Mouse (Mus musculus): ENCODE data around the gene Spp1. TPM values are rescaled to one million over a fixed set of nuclear protein-coding genes. Genes with fewer than 3 reads are reported as not detected.
A peak's percentile ranks its signal among the peaks of the same experiment; 100 is the strongest.

Spp1 gene
- total RNA-seq (2021): 343 and 454 TPM in 2 replicates
- long read RNA-seq, transcript Spp1-201 (7 exons, 1,410 nt): major isoform, 95 of 102 reads
- long read RNA-seq, partial matches to known transcripts: 1 of 102 reads
- long read RNA-seq, other reads (novel, unspliced or antisense): 1 of 102 reads

- DNase-seq: no peak
Measured at GRCm38 (mm10) chr5:104434835-104435301, at the start of gene Spp1. TSS of gene Spp1 (plus strand) at chr5:104435118.

DNA sequence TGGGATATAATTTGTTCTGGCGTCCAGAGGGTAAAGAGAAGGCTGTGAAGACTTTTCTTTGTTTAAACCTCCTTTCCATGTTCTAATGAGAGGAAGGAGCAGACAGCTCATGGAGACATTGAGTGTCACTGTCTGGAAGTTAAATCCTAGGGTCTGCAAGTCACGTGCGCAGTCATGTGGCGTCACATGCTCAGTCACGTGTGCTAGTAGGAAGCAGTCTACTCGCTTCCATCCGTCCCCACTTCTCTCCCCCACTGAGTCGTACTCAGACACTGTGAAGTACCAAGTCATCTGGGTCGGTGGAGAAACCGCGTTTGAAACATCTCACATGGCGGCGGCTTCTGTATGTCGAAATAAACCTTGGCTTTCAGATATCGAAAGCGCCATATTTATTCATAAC, 49.4 kb upstream of the Spp1 start:
- DNase-seq: no peak

- no peak for DNase-seq
Measured at GRCm38 (mm10) chr5:104386908-104387307, 48.0 kb upstream of the Spp1 start.

DNA sequence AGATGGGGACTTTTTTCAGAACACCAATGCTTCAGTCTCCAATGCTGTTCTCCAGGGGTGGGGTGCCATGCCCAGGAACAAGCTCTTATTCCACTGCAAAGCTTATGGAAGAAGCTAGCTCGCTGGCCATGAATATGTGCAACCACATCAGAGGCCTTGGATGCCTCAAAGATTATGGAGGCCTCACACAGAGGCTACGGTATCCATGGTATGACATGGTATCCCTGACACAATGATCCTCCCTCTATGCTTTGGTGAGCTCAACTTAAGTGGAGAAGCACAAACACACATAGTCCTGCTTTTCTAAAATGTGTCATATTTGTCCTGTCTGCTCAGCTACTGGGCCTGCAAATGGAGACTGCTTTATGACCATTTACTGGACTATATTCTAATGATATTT, 44.0 kb upstream of the Spp1 start:
- DNase-seq: no peak

- DNase-seq: no peak
Measured at GRCm38 (mm10) chr5:104392784-104393183, 42.1 kb upstream of the Spp1 start.

- no peak for DNase-seq
Measured at GRCm38 (mm10) chr5:104396286-104396685, 38.6 kb upstream of the Spp1 start.

DNA sequence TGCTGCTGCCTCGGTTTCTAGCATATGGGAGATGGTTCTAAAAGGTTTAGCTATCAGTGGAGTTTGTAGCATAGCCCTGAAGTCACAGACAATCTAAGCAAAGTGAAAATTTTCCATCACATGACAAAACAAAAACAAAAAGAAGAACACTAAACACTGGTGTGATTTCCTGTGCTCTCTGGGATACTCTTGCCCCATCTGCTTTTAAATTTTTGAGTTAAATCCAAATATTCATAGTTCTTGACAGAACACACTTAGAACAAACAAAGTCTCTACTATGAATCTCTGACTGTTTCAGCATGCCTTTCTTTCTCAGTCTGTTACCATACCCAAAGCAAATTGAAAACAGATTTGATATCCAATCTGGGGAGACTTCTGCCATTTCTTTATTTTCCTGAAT, 36.9 kb upstream of the Spp1 start:
- no peak for DNase-seq

DNA sequence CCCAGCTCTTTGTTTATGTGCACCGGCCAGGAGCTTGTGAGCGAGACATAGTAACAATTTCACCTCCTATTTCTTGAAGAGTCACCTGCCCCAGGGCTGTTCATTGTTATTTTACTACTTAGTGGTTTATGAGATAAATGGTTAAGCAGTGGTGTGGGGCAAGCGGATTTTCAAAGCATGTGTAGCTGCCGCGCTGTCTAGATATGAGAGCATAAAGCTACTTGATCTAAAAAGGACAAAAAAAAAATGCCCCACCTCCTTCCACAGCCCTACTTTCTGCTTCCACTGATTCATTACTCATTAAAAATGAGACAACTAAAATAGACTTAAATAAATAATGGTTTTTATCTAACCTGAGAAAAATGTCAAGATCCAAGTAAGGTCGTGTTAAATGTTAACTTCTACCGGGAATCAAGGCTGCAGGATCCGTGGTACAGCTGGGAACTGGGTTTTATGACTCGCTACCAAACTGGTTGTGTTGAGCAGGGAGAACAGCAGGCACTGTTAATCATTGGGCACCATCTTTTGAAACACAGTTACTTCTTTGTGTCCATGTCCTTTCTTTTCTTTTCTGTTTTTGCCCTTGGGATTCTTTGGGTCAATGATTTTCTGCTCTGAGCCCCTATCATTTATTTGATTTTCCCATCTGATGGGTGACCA, 35.5 kb upstream of the Spp1 start:
- DNase-seq: no peak

DNA sequence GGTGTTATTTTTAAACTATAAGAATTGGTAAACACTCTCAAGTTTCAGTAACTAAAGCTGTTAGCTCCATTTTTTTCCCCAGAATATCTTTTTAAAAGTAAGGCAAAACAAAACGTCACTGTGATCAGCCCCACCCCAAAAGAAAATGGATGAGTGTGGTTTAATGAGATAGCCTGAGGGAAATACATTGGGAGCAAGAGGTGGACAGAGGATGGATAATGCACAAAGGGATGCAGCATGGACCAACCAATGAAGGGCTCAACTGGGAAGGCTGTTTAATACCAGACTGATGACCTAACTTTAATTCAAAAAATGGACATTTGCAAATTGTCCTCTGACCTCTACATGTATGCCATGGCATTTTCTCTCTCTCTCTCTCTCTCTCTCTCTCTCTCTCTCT, 34.9 kb upstream of the Spp1 start:
- no peak for DNase-seq

DNA sequence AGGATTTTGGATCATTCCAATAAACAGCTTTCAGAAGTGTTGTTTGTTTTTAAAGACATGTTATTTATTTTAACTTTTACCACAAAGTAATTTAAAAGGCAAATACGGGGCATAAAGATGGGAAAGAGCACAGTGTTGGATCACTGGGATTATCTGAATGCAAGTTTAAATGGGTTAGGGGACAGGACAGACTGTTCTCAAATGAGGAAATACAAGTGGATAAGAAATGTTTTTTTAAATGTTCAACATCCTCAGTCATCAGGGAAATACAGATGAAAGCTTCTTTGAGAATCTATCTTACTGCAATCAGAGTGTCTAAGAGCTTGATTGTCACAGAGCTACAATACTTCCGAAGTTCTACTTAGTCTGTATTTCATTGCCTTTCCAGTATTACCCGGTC, 32.3 kb upstream of the Spp1 start:
- DNase-seq: no peak

DNA sequence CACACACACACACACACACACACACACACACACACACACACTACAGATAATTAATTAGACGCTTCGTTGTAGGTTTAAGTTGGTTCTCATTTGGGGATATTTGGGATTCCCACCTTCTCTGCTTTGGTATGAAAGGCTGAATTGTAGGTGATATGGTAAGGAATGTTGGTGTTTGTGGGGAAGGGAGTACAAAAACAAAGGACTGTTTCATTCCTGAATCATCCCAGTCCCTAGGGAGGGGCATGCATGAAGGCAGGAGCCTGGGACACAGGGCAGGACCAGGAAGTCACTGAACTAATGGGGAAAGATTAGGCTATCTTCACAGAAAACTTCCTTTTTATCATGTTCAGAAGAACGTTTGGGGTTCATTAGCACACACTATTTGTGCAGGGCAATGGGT, 31.6 kb upstream of the Spp1 start:
- DNase-seq: no peak

DNA sequence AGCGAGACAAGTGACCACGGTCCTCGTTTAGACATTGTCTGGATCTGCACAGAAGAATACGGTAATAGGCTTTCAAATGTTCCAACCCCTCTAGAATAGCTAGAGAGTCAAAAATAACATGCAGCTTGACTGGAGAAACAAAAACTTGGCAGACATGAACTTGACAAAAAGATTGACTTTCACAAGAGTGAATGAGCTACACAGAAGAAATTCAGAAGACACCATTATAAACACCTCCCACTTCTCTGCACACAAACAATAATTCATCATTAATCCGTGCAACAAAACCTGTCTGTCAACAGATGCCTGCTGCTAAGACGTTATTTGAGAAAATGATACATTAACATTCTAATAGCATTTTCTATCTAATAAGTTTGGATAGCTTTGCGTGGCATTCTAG, 30.4 kb upstream of the Spp1 start:
- no peak for DNase-seq

- no peak for DNase-seq
Measured at GRCm38 (mm10) chr5:104405051-104405450, 29.9 kb upstream of the Spp1 start.

GRCm38 (mm10) chr5:104406756-104407155, 28.2 kb upstream of the Spp1 start:
- DNase-seq: no peak

DNA sequence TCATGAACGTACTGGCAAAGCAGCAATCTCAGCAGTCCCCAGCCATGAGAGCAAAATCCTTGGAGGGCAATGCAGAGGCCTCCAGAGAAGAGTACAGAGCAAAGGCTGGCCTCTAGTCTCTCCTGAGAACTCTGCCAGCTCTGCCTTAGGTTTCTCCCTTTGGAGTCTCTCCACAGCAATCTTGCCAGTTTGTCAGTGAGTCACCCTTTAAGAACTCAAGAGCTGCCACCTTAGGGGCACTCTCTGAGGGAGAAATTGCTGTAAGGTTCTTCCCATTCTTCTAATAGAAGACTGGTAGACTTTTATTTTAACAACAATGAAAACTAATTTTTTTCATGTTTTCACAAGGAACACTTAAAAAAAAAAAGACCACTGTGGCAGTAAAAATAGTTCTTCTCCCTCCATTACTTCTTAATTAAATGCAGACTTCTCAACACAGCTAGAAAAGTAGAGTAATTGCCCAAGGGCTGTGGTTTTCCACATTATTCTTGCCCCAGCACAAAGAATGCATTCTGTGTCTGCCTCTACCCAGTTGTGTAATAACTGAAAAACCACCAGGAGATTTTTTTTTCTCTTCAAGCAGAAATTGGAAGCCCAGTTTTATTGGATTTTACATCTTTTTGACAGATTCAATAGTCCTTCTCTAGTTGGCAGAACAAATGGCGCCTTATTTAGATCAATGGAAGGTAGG, 27.2 kb upstream of the Spp1 start:
- no peak for DNase-seq

GRCm38 (mm10) chr5:104408549-104408948, 26.4 kb upstream of the Spp1 start:
- no peak for DNase-seq

DNA sequence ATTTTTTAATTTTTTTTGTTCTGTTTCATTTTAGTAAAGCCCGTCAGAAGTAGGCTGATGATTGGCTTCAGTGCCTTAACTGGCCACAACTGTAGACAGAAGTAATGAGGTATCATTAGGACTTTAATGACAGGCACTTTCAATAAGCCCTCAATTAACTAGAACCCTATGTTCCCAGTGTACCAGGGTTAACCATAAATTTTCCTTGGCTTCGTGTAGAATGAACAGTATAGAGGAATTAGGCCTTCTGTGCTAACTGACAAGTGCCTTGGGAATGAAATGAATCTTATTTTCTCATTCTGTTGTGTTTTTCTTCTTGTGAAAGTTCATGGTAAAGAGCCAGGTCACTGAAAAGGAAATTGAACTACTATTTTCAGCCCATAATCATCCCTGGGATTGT, 18.9 kb upstream of the Spp1 start:
- no peak for DNase-seq

GRCm38 (mm10) chr5:104417028-104417427, 17.9 kb upstream of the Spp1 start:
- DNase-seq: no peak

- no peak for DNase-seq
Measured at GRCm38 (mm10) chr5:104417721-104418120, 17.2 kb upstream of the Spp1 start.

DNA sequence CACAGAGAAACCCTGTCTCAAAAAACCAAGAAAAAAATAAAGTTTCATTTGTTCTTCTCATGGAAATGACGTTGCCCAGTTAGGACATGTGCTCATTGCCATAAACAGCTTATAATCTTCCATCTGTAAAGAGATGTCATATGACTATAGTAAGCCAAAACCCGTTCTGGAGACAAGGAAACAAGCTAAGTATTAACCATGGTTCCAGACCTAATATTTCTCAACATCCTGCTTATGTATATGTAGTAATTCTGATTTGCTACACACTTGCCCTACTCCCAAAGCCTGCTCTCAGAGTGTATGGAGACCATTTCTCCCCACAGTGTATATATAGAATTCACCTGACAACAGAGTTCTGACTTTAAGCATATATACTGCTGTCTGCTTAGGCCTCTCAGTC, 12.9 kb upstream of the Spp1 start:
- no peak for DNase-seq

DNA sequence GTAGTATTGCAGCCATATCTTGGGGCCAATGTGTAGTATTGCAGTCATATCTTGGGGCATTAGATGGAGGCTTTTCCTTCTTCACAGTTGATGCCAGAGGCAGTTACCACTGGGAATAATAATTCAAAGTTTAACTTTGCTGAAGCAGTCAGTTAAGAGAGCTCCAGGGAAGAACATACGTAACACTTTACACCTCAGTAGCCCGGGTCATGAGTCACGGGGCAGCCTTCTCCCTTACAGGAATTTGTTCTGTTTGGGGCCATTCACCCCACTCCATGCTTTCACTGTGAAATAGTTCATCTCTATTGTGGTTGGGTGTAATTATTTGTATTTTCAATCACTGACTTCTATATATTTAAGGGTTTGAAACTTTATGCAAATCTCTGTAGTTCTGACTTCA, 11.1 kb upstream of the Spp1 start:
- DNase-seq: no peak

GRCm38 (mm10) chr5:104425949-104426348, 9.0 kb upstream of the Spp1 start:
- DNase-seq: no peak

DNA sequence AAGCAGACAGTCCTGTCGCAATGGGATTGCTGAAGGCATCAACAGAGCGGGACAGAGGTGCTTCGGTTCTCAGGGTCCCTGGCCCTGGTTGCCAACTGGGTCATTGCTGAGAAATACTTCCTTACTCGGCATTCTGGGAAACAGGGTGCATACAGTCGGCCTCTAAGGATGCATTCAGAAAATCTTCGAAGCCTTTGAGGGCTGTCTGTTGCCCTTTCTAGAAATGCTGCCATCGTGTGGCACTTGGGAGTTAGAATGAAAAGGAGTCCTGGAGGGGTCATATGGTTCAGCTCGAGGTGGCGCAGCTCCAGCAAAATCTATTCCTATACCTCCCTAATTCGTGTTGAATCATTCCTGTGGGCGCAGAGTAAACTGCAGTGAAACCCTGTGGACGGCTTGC, 2.0 kb upstream of the Spp1 start:
- DNase-seq: peak; percentile 38

GRCm38 (mm10) chr5:104433968-104434565, 851 bp upstream of the Spp1 start:
- no peak for DNase-seq
